Mouse (Mus musculus) forebrain, embryonic 15.5 days (tissue): ENCODE measurements around the gene Gm28308. TPM values are rescaled to one million over a fixed set of nuclear protein-coding genes. Genes with fewer than 3 reads are reported as not detected.
A peak's percentile ranks its signal among the peaks of the same experiment; 100 is the strongest.

Source experiments
- ATAC-seq: fragments of 200-750 bp; cut with Nextera tagmentation; replicated peaks from 2 replicates; pipeline ENCODE4 v1.8.0; 2017; ENCODE audit warnings: mild to moderate bottlenecking, moderate TSS enrichment, moderate library complexity
- H3K27ac ChIP-seq: fragments of 300-500 bp; sonication (generic); replicated peaks from 2 replicates; pipeline ENCODE4 v1.5.1; 2015; ENCODE audit warnings: mild to moderate bottlenecking, inconsistent platforms
- H3K27me3 ChIP-seq: fragments of 300-500 bp; sonication (generic); 2 replicates; pipeline ENCODE4 v1.6.1; 2015; ENCODE audit warnings: inconsistent platforms
- H3K36me3 ChIP-seq: fragments of 300-500 bp; sonication (generic); 2 replicates; pipeline ENCODE4 v1.6.1; 2015; ENCODE audit warnings: mild to moderate bottlenecking, inconsistent platforms
- H3K4me1 ChIP-seq: fragments of 300-500 bp; sonication (generic); 2 replicates; pipeline ENCODE4 v1.6.1; 2015; ENCODE audit warnings: inconsistent platforms
- H3K4me2 ChIP-seq: fragments of 300-500 bp; sonication (generic); replicated peaks from 2 replicates; pipeline ENCODE4 v1.6.1; 2015; ENCODE audit warnings: mild to moderate bottlenecking, inconsistent platforms
- H3K4me3 ChIP-seq: fragments of 300-500 bp; sonication (generic); 2 replicates; pipeline ENCODE4 v1.5.1; 2015; ENCODE audit warnings: mild to moderate bottlenecking, inconsistent platforms
- H3K9ac ChIP-seq: fragments of 300-500 bp; sonication (generic); replicated peaks from 2 replicates; pipeline ENCODE4 v1.6.1; 2015; ENCODE audit warnings: mild to moderate bottlenecking, inconsistent platforms
- H3K9me3 ChIP-seq: fragments of 300-500 bp; sonication (generic); 2 replicates; pipeline ENCODE4 v1.6.1; 2016; ENCODE audit warnings: inconsistent platforms
- WGBS: fragments of 180-500 bp; shearing (Covaris S2); methylation state at CpG from one replicate; pipeline ENCODE4 v1.1.7; 2015; ENCODE audit warnings: mixed read lengths; 5-methylcytosine and 5-hydroxymethylcytosine counted together
- polyA plus RNA-seq: library from polyadenylated mRNA; unstranded; fragments of >200 nt; fragmentation: Nextera tagmentation; extraction: Ambion mirVana; gene quantifications from 2 replicates; pipeline ENCODE4 v1.2.1, GENCODE M21; 2015

The Gm28308 gene
- polyA plus RNA-seq, 1 experiment from 2014 or later: not detected

DNA sequence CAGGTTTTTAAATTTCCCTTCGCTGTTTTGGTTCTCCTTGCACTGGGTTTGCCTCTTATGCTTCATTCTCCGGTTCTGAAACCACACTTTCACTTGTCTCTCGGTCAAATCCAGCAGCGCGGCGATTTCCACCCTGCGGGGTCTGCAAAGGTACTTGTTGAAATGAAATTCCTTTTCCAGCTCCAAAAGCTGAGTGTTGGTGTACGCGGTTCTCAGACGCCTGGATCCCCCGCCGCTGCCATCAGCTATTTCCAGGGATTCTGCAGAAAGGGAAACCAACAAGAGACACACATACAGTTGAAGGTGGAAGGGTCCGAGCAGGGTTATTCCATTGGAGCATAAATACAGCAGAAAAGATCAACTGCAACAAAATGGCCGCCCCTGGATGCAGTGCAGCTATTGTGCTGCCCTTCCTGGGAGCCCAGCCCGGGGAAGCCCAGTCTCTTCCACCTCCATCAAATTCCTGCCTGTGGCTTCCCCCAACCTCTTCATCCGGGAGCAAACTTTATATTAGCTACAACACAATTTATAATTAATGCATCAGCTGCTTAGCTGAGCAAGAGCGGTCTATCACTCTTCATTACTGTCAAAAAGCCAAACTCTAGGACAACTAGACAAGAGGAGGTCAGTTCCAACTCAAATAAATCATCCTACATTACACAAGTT is 49.6 kb downstream of the Gm28308 start:
- H3K27ac ChIP-seq: no peak overlapping the region
- H3K4me1 ChIP-seq: peaks cover 6% of the 10 kb centered on the region
- ATAC-seq: no peak
- H3K4me2 ChIP-seq: no peak overlapping the region
- H3K9me3 ChIP-seq: no peaks in the 10 kb centered on the region
- WGBS: under 1% methylated on average over 17 of the region's 17 CpGs
- peaks cover 95% of the 10 kb centered on the region for H3K27me3 ChIP-seq
- H3K4me3 ChIP-seq: no peak overlapping the region
- no peak overlapping the region for H3K9ac ChIP-seq
- no peaks in the 10 kb centered on the region for H3K36me3 ChIP-seq

DNA sequence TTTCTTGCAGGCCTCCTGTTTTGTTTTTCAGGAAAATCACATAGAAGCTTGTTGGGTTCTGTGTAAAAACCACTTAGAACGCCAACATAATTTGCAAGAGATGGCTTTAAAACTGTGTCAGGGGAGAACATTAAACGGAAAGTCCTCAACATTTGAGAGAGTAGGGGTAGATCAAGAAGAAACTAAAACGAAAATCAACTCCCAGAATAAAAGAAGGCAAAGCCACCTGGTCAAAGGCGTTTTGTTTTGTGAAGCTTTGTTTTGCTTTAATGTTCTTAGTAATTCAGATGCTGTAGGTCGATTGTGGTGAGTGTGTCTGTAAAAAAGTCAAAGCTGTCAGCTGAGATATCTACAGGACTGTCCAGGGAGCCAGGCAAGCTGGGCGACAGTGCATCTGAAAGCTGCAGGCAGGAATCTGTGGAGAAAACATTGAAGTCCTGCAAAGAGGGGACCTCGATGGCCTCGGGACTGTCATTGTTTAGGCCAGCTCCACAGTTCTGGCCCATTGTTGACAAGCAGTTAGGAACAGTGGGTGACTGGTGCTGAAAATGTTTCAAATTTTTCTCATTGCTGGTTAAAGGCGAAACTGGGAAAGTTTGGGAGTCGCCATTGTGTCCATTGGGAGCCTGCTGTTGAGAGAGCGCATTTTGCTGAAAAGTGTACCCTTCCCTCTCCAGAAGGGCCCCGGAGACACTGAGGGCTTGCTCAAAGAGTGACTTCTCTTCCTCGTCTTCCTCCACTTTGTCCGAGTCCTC is 50.4 kb downstream of the Gm28308 start:
- 1% methylated on average over 14 of the region's 14 CpGs for whole genome bisulfite sequencing
- H3K9ac ChIP-seq: no peak overlapping the region
- no peaks in the 10 kb centered on the region for H3K36me3 ChIP-seq
- H3K4me1 ChIP-seq: peaks cover 13% of the 10 kb centered on the region
- no peaks in the 10 kb centered on the region for H3K9me3 ChIP-seq
- peaks cover 95% of the 10 kb centered on the region for H3K27me3 ChIP-seq
- no peak for ATAC-seq
- H3K4me2 ChIP-seq: no peak overlapping the region
- H3K4me3 ChIP-seq: no peak overlapping the region
- no peak overlapping the region for H3K27ac ChIP-seq

DNA sequence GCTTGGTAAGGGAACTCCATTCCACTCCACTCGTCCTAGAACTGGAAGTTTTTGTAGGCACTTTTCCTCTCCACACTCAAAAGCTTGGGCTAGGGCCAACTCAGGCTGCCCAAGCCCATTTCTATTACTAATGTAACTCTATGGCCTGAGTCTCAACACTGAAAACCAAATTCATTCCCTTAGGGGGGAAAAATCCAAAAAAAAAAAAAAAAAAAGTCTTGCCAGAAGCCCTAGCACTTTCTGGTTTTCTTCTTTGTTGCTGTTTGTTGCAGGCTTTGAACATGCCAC is 51.1 kb downstream of the Gm28308 start:
- no peak for ATAC-seq
- 7% methylated on average over 1 of the region's 1 CpGs for WGBS
- H3K4me3 ChIP-seq: no peak overlapping the region
- H3K9me3 ChIP-seq: no peaks in the 10 kb centered on the region
- peaks cover 95% of the 10 kb centered on the region for H3K27me3 ChIP-seq
- peaks cover 14% of the 10 kb centered on the region for H3K4me1 ChIP-seq
- H3K27ac ChIP-seq: no peak overlapping the region
- no peak overlapping the region for H3K9ac ChIP-seq
- H3K36me3 ChIP-seq: no peaks in the 10 kb centered on the region
- no peak overlapping the region for H3K4me2 ChIP-seq

DNA sequence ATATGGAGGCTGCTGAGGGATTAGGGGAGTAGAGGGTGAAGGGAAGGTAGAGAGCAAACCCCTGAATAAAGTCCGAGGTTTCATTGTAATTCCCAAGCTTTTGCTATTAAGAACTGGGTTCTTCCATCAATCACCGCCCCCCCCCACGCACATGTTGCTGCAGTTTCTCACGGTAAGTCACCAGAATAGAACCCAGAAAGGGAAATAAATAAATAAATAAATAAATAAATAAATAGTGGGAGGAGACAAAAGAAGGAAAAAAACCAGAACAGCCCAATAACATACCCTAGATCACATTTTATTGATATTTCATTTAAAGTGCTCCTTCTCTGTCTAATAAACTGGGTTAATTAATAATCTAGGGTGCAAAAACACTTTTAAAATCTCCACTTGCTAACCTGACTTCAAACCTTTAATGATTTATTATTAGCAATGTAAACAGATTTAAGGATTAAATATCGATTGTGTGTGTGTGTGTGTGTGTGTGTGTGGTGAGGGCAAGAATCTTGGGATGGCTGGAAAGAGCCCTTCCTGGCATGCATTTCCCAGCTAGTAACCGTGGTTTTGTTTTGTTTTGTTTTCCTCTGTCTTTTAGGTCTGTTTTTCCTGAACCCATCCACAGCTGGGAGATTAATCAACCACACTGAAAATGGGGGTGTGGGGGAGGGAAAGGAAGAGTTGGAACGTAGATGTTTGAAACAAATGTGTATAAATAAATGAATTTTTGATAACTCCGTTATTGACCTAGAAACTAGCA is 51.6 kb downstream of the Gm28308 start:
- Histone ChIP-seq H3K4me1 (peaks cover 14% of the 10 kb centered on the region), H3K27ac (no peak overlapping the region), H3K27me3 (peaks cover 95% of the 10 kb centered on the region), H3K9me3 (no peaks in the 10 kb centered on the region), H3K36me3 (no peaks in the 10 kb centered on the region), H3K4me3 (no peak overlapping the region), H3K4me2 (no peak overlapping the region), H3K9ac (no peak overlapping the region)
- WGBS: 1% methylated on average over 8 of the region's 8 CpGs
- ATAC-seq: no peak

DNA sequence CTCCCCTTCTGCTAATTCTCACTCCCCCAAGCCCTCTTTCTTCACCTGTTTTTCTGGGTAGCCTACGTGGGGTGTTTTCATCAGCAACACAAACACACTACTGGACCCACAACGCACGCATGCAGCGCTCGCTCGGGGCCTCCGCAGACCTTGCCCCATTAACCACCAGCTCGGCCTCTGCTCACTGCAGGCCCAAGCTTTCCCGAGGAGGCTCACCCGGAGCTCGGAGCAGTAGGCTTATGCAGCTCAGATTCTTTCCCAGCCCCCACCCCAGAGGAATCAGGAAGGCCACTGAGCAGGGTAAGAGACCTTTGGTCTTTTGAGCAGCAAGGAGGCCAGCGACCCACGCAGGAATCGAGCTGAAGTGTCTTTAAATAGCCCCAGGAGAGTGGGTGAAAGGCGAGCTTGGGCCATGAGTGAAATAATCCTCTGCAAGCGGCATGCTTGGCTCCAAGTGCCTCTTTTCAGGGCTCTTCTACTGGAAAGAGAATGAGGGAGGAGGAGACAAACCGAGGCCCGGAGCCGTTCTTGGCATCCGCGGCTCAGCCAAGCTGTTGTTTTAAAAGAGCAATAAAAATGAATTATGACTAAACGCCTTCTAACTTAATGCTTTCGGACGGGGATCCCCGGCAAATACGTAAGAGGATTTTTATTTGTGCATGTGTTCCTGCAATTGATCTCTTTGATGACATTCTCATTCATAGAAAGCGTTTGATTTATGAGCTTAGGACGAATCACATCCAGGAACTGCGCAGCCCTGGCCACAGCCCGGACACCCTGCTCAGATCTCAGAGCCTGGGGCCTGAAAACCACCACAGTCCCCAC is 52.4 kb downstream of the Gm28308 start:
- WGBS: 1% methylated on average over 30 of the region's 30 CpGs
- H3K27me3 ChIP-seq: peaks cover 95% of the 10 kb centered on the region
- H3K4me1 ChIP-seq: peaks cover 14% of the 10 kb centered on the region
- H3K36me3 ChIP-seq: no peaks in the 10 kb centered on the region
- H3K4me2 ChIP-seq: no peak overlapping the region
- no peak overlapping the region for H3K9ac ChIP-seq
- H3K4me3 ChIP-seq: no peak overlapping the region
- H3K9me3 ChIP-seq: no peaks in the 10 kb centered on the region
- ATAC-seq: no peak
- H3K27ac ChIP-seq: no peak overlapping the region

GRCm38 (mm10) chr6:52159979-52160378 is 53.2 kb downstream of the Gm28308 start:
- H3K9me3 ChIP-seq: no peaks in the 10 kb centered on the region
- H3K9ac ChIP-seq: no peak overlapping the region

GRCm38 (mm10) chr6:52159164-52159761 is 53.9 kb downstream of the Gm28308 start:
- Histone ChIP-seq H3K4me1 (peaks cover 14% of the 10 kb centered on the region), H3K27me3 (peaks cover 97% of the 10 kb centered on the region), H3K9me3 (no peaks in the 10 kb centered on the region), H3K27ac (no peak overlapping the region), H3K36me3 (no peaks in the 10 kb centered on the region), H3K4me3 (peak overlapping the region; percentile 46; the same call in 1 of the 2 replicates), H3K4me2 (peak overlapping the region; percentile 93; the same call in 1 of the 2 replicates), H3K9ac (no peak overlapping the region)
- WGBS: 4% methylated on average over 12 of the region's 12 CpGs
- no peak for ATAC-seq

More at GRCm38 (mm10) chr6:52159979-52160378, 53.2 kb downstream of the Gm28308 start:
- WGBS: 4% methylated on average over 8 of the region's 9 CpGs
- no peak overlapping the region for H3K4me2 ChIP-seq
- ATAC-seq: no peak
- peaks cover 95% of the 10 kb centered on the region for H3K27me3 ChIP-seq
- H3K4me3 ChIP-seq: no peak overlapping the region
- peaks cover 14% of the 10 kb centered on the region for H3K4me1 ChIP-seq
- H3K27ac ChIP-seq: no peak overlapping the region
- H3K36me3 ChIP-seq: no peaks in the 10 kb centered on the region

GRCm38 (mm10) chr6:52158276-52159051 is 54.7 kb downstream of the Gm28308 start, which contains the start of gene Hoxa1:
TSS of gene Hoxa1 (minus strand) at chr6:52158317.
- Histone ChIP-seq H3K36me3 (no peaks in the 10 kb centered on the region), H3K27me3 (peaks cover 97% of the 10 kb centered on the region), H3K4me1 (peaks cover 14% of the 10 kb centered on the region), H3K4me3 (peak within 1 kb of the TSS; percentile 46), H3K9me3 (no peaks in the 10 kb centered on the region), H3K27ac (no peak within 1 kb of the TSS), H3K9ac (0 out of 2 replicates have a peak within 1 kb of the TSS, but pooled peaks have one; percentile 11), H3K4me2 (peak within 1 kb of the TSS; percentile 93)
- peak; percentile 70 for ATAC-seq
- whole genome bisulfite sequencing: 0% methylated on average over 48 of the region's 55 CpGs

- Histone ChIP-seq H3K4me1 (peaks cover 14% of the 10 kb centered on the region), H3K36me3 (no peaks in the 10 kb centered on the region), H3K4me2 (peak overlapping the region; percentile 93), H3K27me3 (peaks cover 97% of the 10 kb centered on the region), H3K9me3 (no peaks in the 10 kb centered on the region), H3K9ac (no peak overlapping the region), H3K27ac (no peak overlapping the region), H3K4me3 (peak overlapping the region; percentile 46)
- peak; percentile 29 for ATAC-seq
- 2% methylated on average over 32 of the region's 32 CpGs for WGBS
Observed at GRCm38 (mm10) chr6:52157466-52158275, 55.5 kb downstream of the Gm28308 start.

- Histone ChIP-seq H3K9ac (no peak overlapping the region), H3K4me1 (peaks cover 14% of the 10 kb centered on the region), H3K4me2 (no peak overlapping the region), H3K4me3 (no peak overlapping the region), H3K27ac (no peak overlapping the region), H3K36me3 (no peaks in the 10 kb centered on the region), H3K27me3 (peaks cover 97% of the 10 kb centered on the region), H3K9me3 (no peaks in the 10 kb centered on the region)
- 1% methylated on average over 20 of the region's 20 CpGs for WGBS
- ATAC-seq: no peak
Observed at GRCm38 (mm10) chr6:52156551-52157200, 56.5 kb downstream of the Gm28308 start.
